ENCODE assay signal across 22 mouse cellular contexts in genomic region chr1:187124967-187125366, GRCm38 (mm10).
DNase-seq lines count a peak whose midpoint lies in the region; TF ChIP-seq lines count a peak whose summit lies in the region.
"Had no signal": no experiment of that assay in that cellular context is flagged by ENCODE, and none has a peak within 500 bp of the region (broad histone marks: within the 10 kb centered on the region; RNA-seq: fewer than 3 reads in every experiment).

No protein-coding gene starts in this region.

- no peak overlapping the region for H3K4me3 ChIP-seq in left cerebral cortex, adult 2 months
- H3K4me3 ChIP-seq: embryonic facial prominence, embryonic 12.5 days; embryonic facial prominence, embryonic 15.5 days; heart, adult 2 months; heart, embryonic 10.5 days; heart, embryonic 13.5 days had no signal

- no peak for TF ChIP-seq CTCF in left cerebral cortex, adult 2 months (IDR thresholded peaks at IDR 0.05)

- DNase-seq in cerebellum, postnatal 10 days: peak; percentile 48 to 53
- no peak for DNase-seq in cerebellum, postnatal 36 days
- DNase-seq in left cerebral cortex, adult 2 months (ENCODE audit: extremely low spot score in 1 of 2, low spot score in 2 of 2): no peak
- DNase-seq in left cerebral cortex, postnatal 4 days: no peak
- peak; percentile 36 to 45 for DNase-seq in right cerebral cortex, postnatal 10 days (ENCODE audit: low spot score in 2 of 2)
- no peak for DNase-seq in right cerebral cortex, postnatal 14 days
- DNase-seq in brain, adult 2 months (ENCODE audit: low read depth, low spot score): peak; percentile 41
- DNase-seq in urinary bladder, postnatal 14 days (ENCODE audit: low spot score): no peak
- DNase-seq: adrenal gland, adult 2 months; adrenal gland, postnatal 14 days; cerebellum, adult 11-12 months; cerebellum, adult 8-10 months; gastrocnemius, postnatal 25 days; heart, adult 2 months; heart, postnatal 14 days; heart, postnatal 4 days had no signal

- intact Hi-C loops in left cerebral cortex, adult 2 months (cut with DNase I): no loop called here
- intact Hi-C loops in left cerebral cortex, postnatal 4 days (cut with DNase I): no loop called here

- peak overlapping the region; percentile 53; the same call in 1 of the 2 replicates for H3K27ac ChIP-seq in left cerebral cortex, adult 2 months
- H3K27ac ChIP-seq: embryonic facial prominence, embryonic 12.5 days; embryonic facial prominence, embryonic 15.5 days; heart, adult 2 months; heart, embryonic 10.5 days; heart, embryonic 13.5 days; hindbrain, embryonic 14.5 days; hindbrain, postnatal 0 days had no signal

Comparison
In these comparisons a context has a peak if more than half of its experiments do, and no peak if none do; other contexts are left out.
1. DNase-seq: peak in cerebellum, postnatal 10 days (2 of 2), right cerebral cortex, postnatal 10 days (2 of 2) and brain, adult 2 months (single experiment); none in cerebellum, postnatal 36 days (0 of 2), left cerebral cortex, adult 2 months (0 of 2), left cerebral cortex, postnatal 4 days (single experiment), right cerebral cortex, postnatal 14 days (single experiment) and urinary bladder, postnatal 14 days (single experiment).